Mouse (Mus musculus) thymus, adult 18-20 months (tissue): ENCODE measurements around the gene Plod1.

Experiments used
- DNase-seq, 2 experiments: peaks; one replicate each; pipeline ENCODE4 v3.0.0; 2022; ENCODE audit warnings: mixed read lengths in 2 of 2

Plod1 gene

DNA sequence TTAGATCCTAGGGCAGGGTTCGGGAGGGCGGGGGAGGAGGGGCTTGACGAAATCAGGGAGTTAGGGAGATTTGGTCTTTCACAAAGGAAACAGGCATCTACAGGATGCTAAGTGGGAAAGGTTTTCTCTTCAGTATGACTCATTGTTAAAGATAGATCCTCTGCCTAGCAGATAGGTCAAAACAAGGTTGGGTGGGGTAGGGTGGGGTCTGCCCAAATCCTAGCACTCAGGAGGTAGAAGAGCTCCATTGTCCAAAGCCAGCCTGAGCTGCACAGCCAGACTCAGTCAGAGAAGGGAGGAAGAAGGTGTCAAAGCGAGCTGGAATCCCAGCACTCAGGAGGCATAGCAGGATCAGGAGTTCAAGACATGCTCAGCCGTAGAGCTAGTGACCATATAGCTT lies 919 bp upstream of the Plod1 start:
- DNase-seq = no peak

- DNase-seq = no peak
Measured at GRCm38 (mm10) chr4:147937021-147937420, 454 bp upstream of the Plod1 start.

GRCm38 (mm10) chr4:147935904-147936303 lies 663 bp downstream of the Plod1 start:
- no peak for DNase-seq

DNA sequence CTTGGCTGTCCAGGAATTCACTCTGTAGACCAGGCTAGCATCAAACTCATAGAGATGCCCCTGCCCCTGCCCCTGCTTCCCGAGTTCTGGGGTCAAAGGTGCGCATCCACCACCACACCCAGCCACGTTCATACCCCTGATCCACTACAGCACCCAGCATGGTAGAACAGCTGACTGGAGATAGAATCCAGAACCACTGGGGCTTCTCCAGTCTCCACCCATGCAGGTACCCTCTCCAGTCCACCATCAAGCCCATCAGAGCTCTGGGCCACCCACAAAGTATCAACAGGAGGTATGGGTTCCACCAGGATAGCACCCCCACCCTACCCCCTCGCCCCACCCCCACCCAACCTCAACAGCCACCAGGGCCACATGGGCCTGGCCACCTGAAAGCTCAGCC lies 2.0 kb downstream of the Plod1 start:
- no peak for DNase-seq

GRCm38 (mm10) chr4:147934134-147934533 lies 2.4 kb downstream of the Plod1 start:
- DNase-seq = no peak

DNA sequence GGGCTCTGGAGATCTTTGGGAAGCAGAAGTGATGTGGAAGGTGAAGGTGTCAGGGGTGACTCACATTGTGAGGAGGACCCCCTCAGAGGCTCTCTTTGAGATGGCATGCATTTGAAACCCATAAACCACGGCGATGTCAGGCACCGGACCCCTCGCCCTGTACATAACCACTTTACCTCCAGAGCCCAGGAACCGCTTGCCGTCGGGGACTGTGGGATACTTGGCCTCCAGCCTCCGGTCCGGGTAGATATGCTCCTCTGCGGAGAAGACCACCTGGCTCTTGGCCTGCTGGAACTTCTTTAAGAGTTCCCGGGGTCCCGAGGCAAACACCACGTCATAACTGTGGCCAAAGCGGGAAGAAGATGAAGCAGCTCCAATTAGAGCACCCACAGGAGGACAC lies 5.6 kb downstream of the Plod1 start:
- no peak for DNase-seq

DNA sequence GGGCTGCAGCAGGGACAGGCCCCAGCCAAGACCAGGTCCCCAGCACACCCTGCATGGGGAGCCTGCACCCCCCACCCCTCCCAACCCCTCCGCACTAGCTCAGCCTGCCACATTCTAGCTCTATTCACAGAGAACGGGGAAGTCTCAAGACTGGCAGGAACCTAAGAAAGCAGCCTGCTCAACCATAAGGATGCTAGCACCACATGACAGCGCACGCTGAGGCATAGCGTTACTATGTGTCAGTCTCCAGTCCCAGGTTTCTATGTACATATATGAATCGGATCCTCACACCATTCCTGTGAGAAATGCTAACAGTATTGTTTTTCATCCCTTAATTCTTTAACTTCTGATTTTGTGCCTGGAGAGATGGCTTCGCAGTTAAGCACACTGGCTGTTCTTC lies 8.0 kb downstream of the Plod1 start:
- no peak for DNase-seq

DNA sequence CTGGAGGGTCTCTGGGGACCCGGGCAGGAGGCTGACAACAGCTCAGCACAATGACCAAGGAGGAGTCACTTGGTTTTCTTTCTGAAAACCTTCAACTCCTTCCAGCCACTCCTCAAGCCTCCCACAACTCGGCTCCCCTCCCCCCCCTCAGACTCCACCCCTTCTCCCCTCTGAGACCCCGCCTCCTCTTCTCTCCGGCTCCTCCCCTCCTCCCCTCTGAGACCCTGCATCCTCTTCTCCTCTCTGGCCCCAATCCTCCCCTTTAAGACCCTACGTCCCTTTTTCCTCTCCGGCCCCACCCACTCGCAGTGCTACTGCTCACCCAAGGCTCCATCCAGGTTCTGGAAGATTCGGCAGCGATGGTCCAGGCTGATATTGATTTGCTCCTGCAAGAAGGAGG lies 8.4 kb downstream of the Plod1 start:
- DNase-seq = no peak

DNA sequence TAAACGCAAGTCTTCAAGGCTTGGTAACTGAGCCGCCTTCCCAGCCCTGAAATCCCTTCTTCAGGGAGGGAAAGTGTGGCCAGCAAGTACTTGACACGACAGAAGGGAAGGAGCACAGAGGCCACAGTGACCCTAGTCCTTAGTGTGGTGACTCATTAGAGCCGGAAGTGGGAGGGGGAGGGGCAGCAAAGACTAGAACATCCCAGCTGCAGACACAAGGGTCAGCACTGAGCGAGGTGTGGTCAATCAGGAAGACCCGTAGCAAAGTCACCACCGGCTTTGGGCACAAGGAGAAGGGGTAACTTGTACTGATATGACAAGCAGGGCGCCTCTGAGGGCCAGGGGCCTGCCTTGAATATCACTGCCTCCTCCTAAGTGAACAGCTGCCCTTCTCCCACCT lies 8.9 kb downstream of the Plod1 start:
- DNase-seq = no peak

GRCm38 (mm10) chr4:147922341-147922740 lies 14.2 kb downstream of the Plod1 start:
- DNase-seq = no peak

GRCm38 (mm10) chr4:147920973-147921372 lies 15.6 kb downstream of the Plod1 start:
- DNase-seq = no peak

DNA sequence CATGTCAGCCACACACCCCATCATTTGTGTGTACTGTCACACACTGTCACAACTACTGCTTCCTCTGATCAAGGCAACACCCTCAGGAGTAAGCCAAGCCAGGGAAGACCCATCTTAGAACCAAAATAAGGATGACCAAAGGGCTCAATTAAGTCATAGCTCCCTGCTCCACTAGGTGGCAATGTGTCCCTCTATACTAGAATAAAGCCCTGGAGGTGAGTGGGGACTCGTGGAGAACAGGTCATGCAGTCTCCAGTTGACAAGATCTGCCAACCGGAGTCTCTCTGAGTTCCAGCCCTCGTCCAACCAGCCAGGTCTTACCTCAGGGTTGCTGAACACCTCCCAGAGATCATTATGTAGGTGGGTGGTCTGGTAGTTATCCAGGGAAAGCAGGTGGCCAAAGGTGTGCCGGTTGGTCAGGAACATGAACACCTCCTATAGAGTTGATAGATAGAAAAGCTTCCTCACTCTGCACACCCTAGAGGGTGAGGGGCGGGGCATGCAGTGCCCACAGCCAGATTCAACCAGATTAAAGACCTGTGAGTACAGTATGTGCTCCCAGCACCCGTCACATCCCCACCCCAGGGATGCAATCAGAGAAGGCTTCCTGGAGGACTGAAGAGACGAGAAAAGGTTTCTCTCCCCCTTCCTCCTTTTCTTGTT lies 18.0 kb downstream of the Plod1 start:
- no peak for DNase-seq

DNA sequence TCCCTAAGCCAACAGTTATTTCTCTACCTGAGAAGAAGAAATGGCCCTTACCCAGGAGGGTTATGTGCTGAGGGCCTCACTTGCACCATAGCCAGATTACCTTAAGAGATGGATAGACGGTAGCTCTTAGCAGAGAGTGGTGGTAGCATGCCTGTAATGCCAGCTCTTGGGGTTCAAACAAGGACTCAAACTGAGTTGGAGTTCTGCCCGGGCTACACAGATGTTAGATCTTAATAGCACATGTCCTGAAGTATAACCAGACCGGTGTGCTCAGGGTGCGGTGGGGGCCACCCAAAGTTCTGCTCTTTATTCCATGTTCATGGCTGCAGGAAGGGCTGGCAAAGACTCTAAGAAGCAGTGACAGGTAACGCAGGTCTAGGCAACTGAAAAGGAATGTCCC lies 27.1 kb downstream of the Plod1 start:
- no peak for DNase-seq

GRCm38 (mm10) chr4:147906230-147906629 lies 30.3 kb downstream of the Plod1 start:
- no peak for DNase-seq

DNA sequence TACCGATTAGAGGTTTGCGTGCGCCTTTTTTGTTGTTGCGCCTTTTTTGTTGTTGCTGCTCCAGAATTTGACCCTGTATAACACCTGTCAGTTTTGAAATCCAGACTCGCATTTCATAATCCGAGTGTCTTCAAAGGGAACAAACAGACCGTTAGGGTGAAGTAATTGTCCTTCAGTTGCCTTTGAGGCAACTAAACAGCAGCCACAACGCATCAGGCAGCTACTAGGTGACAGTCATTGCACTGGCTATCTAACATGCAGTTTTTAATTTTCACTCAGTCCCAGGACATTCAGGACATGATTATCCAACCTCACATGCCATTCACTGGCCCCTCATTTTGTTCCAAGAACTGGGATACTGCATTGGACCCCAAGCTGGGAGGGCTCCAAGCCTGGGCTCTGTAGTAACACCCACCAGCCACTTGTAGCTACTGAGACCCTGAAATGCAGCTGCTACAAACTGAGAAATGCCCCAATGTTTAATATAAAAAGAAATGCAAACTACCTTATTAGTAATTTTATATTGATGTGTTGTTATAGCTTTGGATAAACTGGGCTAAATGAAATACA lies 31.4 kb downstream of the Plod1 start:
- DNase-seq = no peak

- peak; percentile 77 to 85 for DNase-seq
Measured at GRCm38 (mm10) chr4:147904313-147905089, 32.1 kb downstream of the Plod1 start, which contains the start of gene Mfn2. Gene Mfn2 (minus strand): TSS chr4:147904704.

- no peak for DNase-seq
Measured at GRCm38 (mm10) chr4:147903601-147904000, 33.0 kb downstream of the Plod1 start.

GRCm38 (mm10) chr4:147902906-147903500 lies 33.6 kb downstream of the Plod1 start:
- no peak for DNase-seq

DNA sequence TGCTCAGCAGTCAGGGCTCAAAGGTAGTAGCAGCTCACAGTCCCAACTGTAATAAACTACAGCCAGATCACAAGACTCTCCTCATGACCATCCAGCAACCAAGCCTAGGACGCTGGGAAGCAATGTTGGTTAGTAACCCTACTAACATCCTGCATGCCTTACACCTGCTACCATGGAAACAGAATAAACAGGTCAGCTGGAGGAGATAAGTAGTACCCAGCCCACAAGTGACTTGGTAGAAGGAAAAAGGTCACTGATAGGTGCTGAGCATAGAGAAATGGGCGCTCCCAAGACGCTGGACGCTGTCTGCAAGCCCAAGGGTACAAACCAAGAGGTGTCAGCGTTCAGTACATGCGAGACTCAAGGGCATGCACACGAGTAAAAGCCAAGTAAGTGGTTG lies 36.1 kb downstream of the Plod1 start:
- DNase-seq = no peak

GRCm38 (mm10) chr4:147897348-147897747 lies 39.2 kb downstream of the Plod1 start:
- no peak for DNase-seq

- no peak for DNase-seq
Measured at GRCm38 (mm10) chr4:147896411-147896810, 40.2 kb downstream of the Plod1 start.

GRCm38 (mm10) chr4:147895815-147896330 lies 40.7 kb downstream of the Plod1 start:
- no peak for DNase-seq

GRCm38 (mm10) chr4:147890341-147890740 lies 46.2 kb downstream of the Plod1 start:
- no peak for DNase-seq

GRCm38 (mm10) chr4:147888237-147888636 lies 48.3 kb downstream of the Plod1 start:
- no peak for DNase-seq
